Mouse (Mus musculus): ENCODE measurements around the gene Slc38a8. TPM values are rescaled to one million over a fixed set of nuclear protein-coding genes. Genes with fewer than 3 reads are reported as not detected.

Gene Slc38a8
- polyA plus RNA-seq, 1 experiment from 2014 or later = not detected

DNA sequence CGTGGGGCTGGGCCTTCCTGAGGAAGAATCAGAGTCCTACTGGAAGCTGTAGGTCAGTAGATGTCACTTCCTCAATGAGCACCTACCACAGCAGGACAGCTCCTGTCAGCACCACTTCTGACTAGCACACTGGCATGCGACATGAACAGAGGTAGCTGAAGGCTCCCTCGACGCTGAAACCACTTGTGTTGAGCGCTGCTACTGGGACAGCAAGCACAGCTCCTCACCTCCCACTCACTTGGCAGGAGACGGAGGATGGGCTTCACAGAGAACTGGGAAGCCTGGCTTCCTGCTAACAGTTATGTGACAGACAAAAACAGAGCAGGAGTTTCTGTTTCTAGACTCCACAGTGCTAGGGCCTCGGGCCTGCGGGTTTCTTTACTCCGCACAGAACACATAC is 30.5 kb upstream of the Slc38a8 start:
- H3K4me3 ChIP-seq (ENCODE audit: low read depth, low read length) = no peak overlapping the region
- H3K9ac ChIP-seq (ENCODE audit: low read length) = no peak overlapping the region
- H3K9me3 ChIP-seq (ENCODE audit: control insufficient read depth, low read length) = no peaks in the 10 kb centered on the region
- H3K4me2 ChIP-seq (replicated peaks; ENCODE audit: low read depth) = no peak overlapping the region
- no peaks in the 10 kb centered on the region for H3K27me3 ChIP-seq (ENCODE audit: control insufficient read depth, insufficient read depth, low read length)
- H3K27ac ChIP-seq (replicated peaks) = no peak overlapping the region
- 91% methylated on average over 9 of the region's 9 CpGs for WGBS
- no peak for ATAC-seq (ENCODE audit: low FRiP score, low TSS enrichment)
- peaks cover 41% of the 10 kb centered on the region for H3K36me3 ChIP-seq (ENCODE audit: control insufficient read depth, insufficient read depth, low read length)
- no peak for DNase-seq (ENCODE audit: low spot score)
- H3K4me1 ChIP-seq (replicated peaks; ENCODE audit: control insufficient read depth, insufficient read depth) = no peaks in the 10 kb centered on the region
- TF ChIP-seq EP300 (optimal IDR thresholded peaks at IDR 0.05) = no peak

DNA sequence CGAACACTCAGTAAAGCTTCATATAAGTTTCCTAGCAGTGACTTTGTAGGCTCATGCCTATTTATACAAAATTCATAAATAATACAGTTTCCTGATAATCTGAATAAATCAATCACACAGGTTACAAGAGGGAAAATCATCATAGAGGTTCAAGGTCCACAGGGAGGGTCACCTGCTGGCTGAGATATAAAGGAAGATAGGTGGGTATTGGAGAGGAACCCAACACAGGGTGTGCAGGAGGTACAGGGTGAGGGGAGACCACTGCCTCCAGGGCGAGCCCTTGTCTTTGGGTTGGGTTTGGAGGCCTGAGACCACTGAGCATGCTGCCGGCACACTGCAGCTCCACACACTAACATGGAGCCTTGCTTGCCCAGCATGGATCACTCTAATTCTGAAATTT is 29.9 kb upstream of the Slc38a8 start:
- H3K4me3 ChIP-seq (ENCODE audit: low read depth, low read length) = no peak overlapping the region
- peaks cover 36% of the 10 kb centered on the region for H3K36me3 ChIP-seq (ENCODE audit: control insufficient read depth, insufficient read depth, low read length)

GRCm38 (mm10) chr8:119530937-119531336 is 29.4 kb upstream of the Slc38a8 start:
- Histone ChIP-seq H3K36me3 (ENCODE audit: control insufficient read depth, insufficient read depth, low read length) (peaks cover 36% of the 10 kb centered on the region), H3K9me3 (ENCODE audit: control insufficient read depth, low read length) (no peaks in the 10 kb centered on the region), H3K4me2 (replicated peaks; ENCODE audit: low read depth) (no peak overlapping the region), H3K9ac (ENCODE audit: low read length) (no peak overlapping the region), H3K27ac (replicated peaks) (no peak overlapping the region), H3K27me3 (ENCODE audit: control insufficient read depth, insufficient read depth, low read length) (no peaks in the 10 kb centered on the region), H3K4me1 (replicated peaks; ENCODE audit: control insufficient read depth, insufficient read depth) (no peaks in the 10 kb centered on the region), H3K4me3 (ENCODE audit: low read depth, low read length) (no peak overlapping the region)
- no peak for ATAC-seq (ENCODE audit: low FRiP score, low TSS enrichment)
- DNase-seq (ENCODE audit: low spot score) = no peak
- TF ChIP-seq EP300 (optimal IDR thresholded peaks at IDR 0.05) (no peak), CTCF (IDR thresholded peaks at IDR 0.05; ENCODE audit: low read depth) (no peak)
- 77% methylated on average over 6 of the region's 6 CpGs for WGBS

More for the DNA sequence above, 29.9 kb upstream of the Slc38a8 start:
- no peak for TF ChIP-seq EP300 (optimal IDR thresholded peaks at IDR 0.05)
- no peak for TF ChIP-seq CTCF (IDR thresholded peaks at IDR 0.05; ENCODE audit: low read depth)
- no peak overlapping the region for H3K4me2 ChIP-seq (replicated peaks; ENCODE audit: low read depth)
- no peak overlapping the region for H3K27ac ChIP-seq (replicated peaks)
- DNase-seq (ENCODE audit: low spot score) (no peak), ATAC-seq (ENCODE audit: low FRiP score, low TSS enrichment) (no peak)
- WGBS = 92% methylated on average over 3 of the region's 3 CpGs
- no peaks in the 10 kb centered on the region for H3K9me3 ChIP-seq (ENCODE audit: control insufficient read depth, low read length)
- H3K4me1 ChIP-seq (replicated peaks; ENCODE audit: control insufficient read depth, insufficient read depth) = no peaks in the 10 kb centered on the region
- no peaks in the 10 kb centered on the region for H3K27me3 ChIP-seq (ENCODE audit: control insufficient read depth, insufficient read depth, low read length)
- no peak overlapping the region for H3K9ac ChIP-seq (ENCODE audit: low read length)

DNA sequence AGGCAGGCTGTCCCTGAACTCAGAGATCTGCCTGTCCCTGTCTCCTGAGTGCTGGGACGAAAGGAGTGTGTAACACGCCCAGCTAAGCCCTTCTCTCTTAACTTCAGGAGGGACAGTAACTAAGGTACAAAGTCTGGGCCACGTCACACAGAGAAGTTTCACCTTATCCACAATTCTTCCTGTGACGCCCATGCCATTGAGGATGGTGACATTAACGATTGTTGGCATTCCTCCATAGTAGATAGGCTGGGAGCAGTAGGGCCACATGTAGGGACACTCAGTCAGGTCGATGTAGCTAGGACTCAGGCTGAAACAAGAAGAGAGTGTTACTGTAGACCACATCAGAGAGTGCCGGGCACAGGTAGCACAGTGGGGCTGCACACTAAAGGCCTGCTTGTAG is 27.3 kb upstream of the Slc38a8 start:
- H3K27ac ChIP-seq (replicated peaks) = no peak overlapping the region
- no peaks in the 10 kb centered on the region for H3K27me3 ChIP-seq (ENCODE audit: control insufficient read depth, insufficient read depth, low read length)
- H3K36me3 ChIP-seq (ENCODE audit: control insufficient read depth, insufficient read depth, low read length) = peaks cover 47% of the 10 kb centered on the region
- no peak overlapping the region for H3K9ac ChIP-seq (ENCODE audit: low read length)
- DNase-seq (ENCODE audit: low spot score) (no peak), ATAC-seq (ENCODE audit: low FRiP score, low TSS enrichment) (peak; percentile 33; the same call in 1 of the 2 replicates)
- no peak overlapping the region for H3K4me3 ChIP-seq (ENCODE audit: low read depth, low read length)
- TF ChIP-seq EP300 (optimal IDR thresholded peaks at IDR 0.05) (no peak), CTCF (IDR thresholded peaks at IDR 0.05; ENCODE audit: low read depth) (no peak)
- H3K9me3 ChIP-seq (ENCODE audit: control insufficient read depth, low read length) = no peaks in the 10 kb centered on the region
- no peaks in the 10 kb centered on the region for H3K4me1 ChIP-seq (replicated peaks; ENCODE audit: control insufficient read depth, insufficient read depth)
- H3K4me2 ChIP-seq (replicated peaks; ENCODE audit: low read depth) = no peak overlapping the region
- WGBS = 95% methylated on average over 7 of the region's 7 CpGs

- Histone ChIP-seq H3K36me3 (ENCODE audit: control insufficient read depth, insufficient read depth, low read length) (peaks cover 56% of the 10 kb centered on the region), H3K4me1 (replicated peaks; ENCODE audit: control insufficient read depth, insufficient read depth) (no peaks in the 10 kb centered on the region), H3K9ac (ENCODE audit: low read length) (no peak overlapping the region), H3K27me3 (ENCODE audit: control insufficient read depth, insufficient read depth, low read length) (no peaks in the 10 kb centered on the region), H3K9me3 (ENCODE audit: control insufficient read depth, low read length) (no peaks in the 10 kb centered on the region), H3K4me3 (ENCODE audit: low read depth, low read length) (no peak overlapping the region), H3K4me2 (replicated peaks; ENCODE audit: low read depth) (no peak overlapping the region), H3K27ac (replicated peaks) (no peak overlapping the region)
- ATAC-seq (ENCODE audit: low FRiP score, low TSS enrichment) (no peak), DNase-seq (ENCODE audit: low spot score) (peak; percentile 28)
- peak; percentile 58 for TF ChIP-seq CTCF (IDR thresholded peaks at IDR 0.05; ENCODE audit: low read depth)
- TF ChIP-seq EP300 (optimal IDR thresholded peaks at IDR 0.05) = no peak
- WGBS = 74% methylated on average over 7 of the region's 7 CpGs
Measured at GRCm38 (mm10) chr8:119520102-119520501, 18.6 kb upstream of the Slc38a8 start.

- H3K9me3 ChIP-seq (ENCODE audit: control insufficient read depth, low read length) = no peaks in the 10 kb centered on the region
- no peak overlapping the region for H3K4me2 ChIP-seq (replicated peaks; ENCODE audit: low read depth)
- WGBS = 65% methylated on average over 5 of the region's 5 CpGs
- no peak overlapping the region for H3K4me3 ChIP-seq (ENCODE audit: low read depth, low read length)
- no peak for DNase-seq (ENCODE audit: low spot score)
- no peak overlapping the region for H3K27ac ChIP-seq (replicated peaks)
- H3K36me3 ChIP-seq (ENCODE audit: control insufficient read depth, insufficient read depth, low read length) = peaks cover 56% of the 10 kb centered on the region
- no peak for ATAC-seq (ENCODE audit: low FRiP score, low TSS enrichment)
- H3K4me1 ChIP-seq (replicated peaks; ENCODE audit: control insufficient read depth, insufficient read depth) = no peaks in the 10 kb centered on the region
- no peaks in the 10 kb centered on the region for H3K27me3 ChIP-seq (ENCODE audit: control insufficient read depth, insufficient read depth, low read length)
- TF ChIP-seq EP300 (optimal IDR thresholded peaks at IDR 0.05) = no peak
- TF ChIP-seq CTCF (IDR thresholded peaks at IDR 0.05; ENCODE audit: low read depth) = no peak
- no peak overlapping the region for H3K9ac ChIP-seq (ENCODE audit: low read length)
Measured at GRCm38 (mm10) chr8:119516674-119517073, 15.2 kb upstream of the Slc38a8 start.

Data from stomach, postnatal 0 days (tissue).